Mouse (Mus musculus) kidney, postnatal 0 days (tissue): ENCODE data around the gene Tceal9. TPM values are rescaled to one million over a fixed set of nuclear protein-coding genes. Genes with fewer than 3 reads are reported as not detected.
"Not testable (repeated sequence)": the region's sequence is repeated elsewhere in the genome, so short reads cannot be mapped to it uniquely, and the experiment has no call there.

Source experiments
- ATAC-seq: fragments of 200-750 bp; cut with Nextera tagmentation; replicated peaks from 2 replicates; pipeline ENCODE4 v1.8.0; 2017; ENCODE audit warnings: low read depth, moderate number of reproducible peaks, moderate TSS enrichment, moderate library complexity; ENCODE audit not compliant: low FRiP score
- DNase-seq: peaks from one replicate; pipeline ENCODE4 v3.0.0-alpha.2; 2016; ENCODE audit warnings: low spot score
- H3K27ac ChIP-seq: fragments of 300-500 bp; sonication (generic); 2 replicates; pipeline ENCODE4 v1.5.1; 2014; ENCODE audit warnings: mild to moderate bottlenecking
- H3K27me3 ChIP-seq: fragments of 300-500 bp; sonication (generic); 2 replicates; pipeline ENCODE4 v1.6.1; 2014; ENCODE audit warnings: low read length, mixed read lengths; ENCODE audit not compliant: insufficient read depth
- H3K36me3 ChIP-seq: fragments of 300-500 bp; sonication (generic); 2 replicates; pipeline ENCODE4 v1.6.1; 2014; ENCODE audit warnings: low read length, mixed read lengths; ENCODE audit not compliant: insufficient read depth
- H3K4me1 ChIP-seq: fragments of 300-500 bp; sonication (generic); replicated peaks from 2 replicates; pipeline ENCODE4 v1.6.1; 2014; ENCODE audit warnings: antibody characterized with exemption, low read length, mixed read lengths; ENCODE audit not compliant: insufficient read depth
- H3K4me2 ChIP-seq: fragments of 300-500 bp; sonication (generic); 2 replicates; pipeline ENCODE4 v1.6.1; 2014; ENCODE audit warnings: mild to moderate bottlenecking, low read length, moderate library complexity, mixed read lengths
- H3K4me3 ChIP-seq: fragments of 300-500 bp; sonication (generic); replicated peaks from 2 replicates; pipeline ENCODE4 v1.5.1; 2014; ENCODE audit warnings: low read depth, low read length
- H3K9ac ChIP-seq: fragments of 300-500 bp; sonication (generic); 2 replicates; pipeline ENCODE4 v1.6.1; 2014; ENCODE audit warnings: low read depth, low read length
- H3K9me3 ChIP-seq: fragments of 300-500 bp; sonication (generic); replicated peaks from 2 replicates; pipeline ENCODE4 v1.6.1; 2016; ENCODE audit warnings: low read length, inconsistent platforms, mixed read lengths
- CTCF ChIP-seq: IDR thresholded peaks from 2 replicates; pipeline ENCODE4 v1.5.1; 2016; ENCODE audit warnings: antibody characterized with exemption, low read depth, mild to moderate bottlenecking, moderate library complexity
- WGBS: fragments of 180-500 bp; shearing (Covaris S2); extraction: QIAGEN DNeasy Blood & Tissue Kit; methylation state at CpG from one replicate; pipeline ENCODE4 v1.1.7; 2014; 5-methylcytosine and 5-hydroxymethylcytosine counted together
- polyA plus RNA-seq: library from polyadenylated mRNA; unstranded; fragments of >200 nt; fragmentation: Nextera tagmentation; extraction: Ambion mirVana; gene quantifications from 2 replicates; pipeline ENCODE4 v1.2.1, GENCODE M21; 2015

Tceal9 gene
- polyA plus RNA-seq, 1 experiment from 2014 or later: 579 TPM

- Histone ChIP-seq H3K27me3 (no peaks in the 10 kb centered on the region), H3K9ac (no peak overlapping the region), H3K9me3 (no peaks in the 10 kb centered on the region), H3K27ac (no peak overlapping the region), H3K4me1 (no peaks in the 10 kb centered on the region), H3K4me2 (no peak overlapping the region), H3K4me3 (no peak overlapping the region), H3K36me3 (no peaks in the 10 kb centered on the region)
- no peak for TF ChIP-seq CTCF
- ATAC-seq: no peak
- 64% methylated on average over 2 of the region's 2 CpGs for WGBS
- DNase-seq: no peak
These were observed 31.5 kb upstream of the Tceal9 start for GRCm38 (mm10) chrX:136213396-136213795.

GRCm38 (mm10) chrX:136214729-136215677 lies 29.9 kb upstream of the Tceal9 start, which contains the start of the genes Tceal7 and Bex1:
Gene Tceal7, plus strand, starts transcription at chrX:136214779.
Gene Bex1, minus strand, starts transcription at chrX:136215513.
- not testable (repeated sequence) for H3K27ac ChIP-seq, H3K9ac ChIP-seq, H3K4me1 ChIP-seq, H3K4me3 ChIP-seq, H3K36me3 ChIP-seq, H3K9me3 ChIP-seq, H3K27me3 ChIP-seq, DNase-seq
- WGBS: 44% methylated on average over 8 of the region's 67 CpGs
- peak within 1 kb of the TSS; percentile 34 for H3K4me2 ChIP-seq
- peak; percentile 87 for ATAC-seq

GRCm38 (mm10) chrX:136216303-136216702 lies 28.6 kb upstream of the Tceal9 start:
- H3K4me3 ChIP-seq: no peak overlapping the region
- no peak for DNase-seq
- no peak overlapping the region for H3K9ac ChIP-seq
- ATAC-seq: no peak
- no peak for TF ChIP-seq CTCF
- no peaks in the 10 kb centered on the region for H3K4me1 ChIP-seq
- H3K4me2 ChIP-seq: no peak overlapping the region
- H3K9me3 ChIP-seq: no peaks in the 10 kb centered on the region
- WGBS: 50% methylated on average over 1 of the region's 1 CpGs
- H3K36me3 ChIP-seq: no peaks in the 10 kb centered on the region
- no peak overlapping the region for H3K27ac ChIP-seq
- H3K27me3 ChIP-seq: no peaks in the 10 kb centered on the region

- no peak for TF ChIP-seq CTCF
- Histone ChIP-seq H3K9me3 (no peaks in the 10 kb centered on the region), H3K9ac (no peak overlapping the region), H3K4me3 (no peak overlapping the region), H3K36me3 (no peaks in the 10 kb centered on the region), H3K27ac (no peak overlapping the region), H3K4me1 (no peaks in the 10 kb centered on the region), H3K4me2 (no peak overlapping the region), H3K27me3 (no peaks in the 10 kb centered on the region)
- ATAC-seq: no peak
- WGBS: 82% methylated on average over 6 of the region's 6 CpGs
- no peak for DNase-seq
These were observed 21.2 kb upstream of the Tceal9 start for GRCm38 (mm10) chrX:136223714-136224113.

GRCm38 (mm10) chrX:136227768-136228167 lies 17.1 kb upstream of the Tceal9 start:
- no peak overlapping the region for H3K4me3 ChIP-seq
- no peak overlapping the region for H3K4me2 ChIP-seq
- H3K27ac ChIP-seq: no peak overlapping the region
- H3K27me3 ChIP-seq: no peaks in the 10 kb centered on the region
- no peaks in the 10 kb centered on the region for H3K9me3 ChIP-seq
- peak; percentile 48 for DNase-seq
- TF ChIP-seq CTCF: no peak
- no peak for ATAC-seq
- 60% methylated on average over 5 of the region's 5 CpGs for WGBS
- H3K9ac ChIP-seq: no peak overlapping the region
- H3K36me3 ChIP-seq: no peaks in the 10 kb centered on the region
- no peaks in the 10 kb centered on the region for H3K4me1 ChIP-seq

- H3K27me3 ChIP-seq: no peaks in the 10 kb centered on the region
- H3K9ac ChIP-seq: no peak overlapping the region
- no peak overlapping the region for H3K27ac ChIP-seq
- DNase-seq: peak; percentile 19
- H3K4me1 ChIP-seq: no peaks in the 10 kb centered on the region
- no peak overlapping the region for H3K4me2 ChIP-seq
- peak; percentile 64 for TF ChIP-seq CTCF
- H3K36me3 ChIP-seq: no peaks in the 10 kb centered on the region
- no peaks in the 10 kb centered on the region for H3K9me3 ChIP-seq
- 54% methylated on average over 3 of the region's 3 CpGs for WGBS
- no peak overlapping the region for H3K4me3 ChIP-seq
- no peak for ATAC-seq
These were observed 6.8 kb upstream of the Tceal9 start for GRCm38 (mm10) chrX:136238118-136238517.
